Mouse (Mus musculus) CH12.LX (cell line): ENCODE results near the gene Slc44a5. TPM values are rescaled to one million over a fixed set of nuclear protein-coding genes. Genes with fewer than 3 reads are reported as not detected.
A peak's percentile ranks its signal among the peaks of the same experiment; 100 is the strongest.

ENCODE experiments used
- DNase-seq: peaks from one replicate; pipeline ENCODE4 v3.0.0-alpha.2; 2013; ENCODE audit errors: extremely low read depth
- H3K27ac ChIP-seq: 2 replicates; pipeline ENCODE4 v1.5.1; 2012; ENCODE audit warnings: low read depth, mild to moderate bottlenecking, control low read depth, moderate library complexity; ENCODE audit not compliant: insufficient read depth
- H3K27me3 ChIP-seq: replicated peaks from 2 replicates; pipeline ENCODE3; 2012; ENCODE audit warnings: inconsistent platforms
- H3K36me3 ChIP-seq, 2 experiments: replicated peaks in 1 of 2; 2 replicates each; pipeline versions ENCODE3 to v1.6.1; 2012; ENCODE audit warnings: inconsistent platforms in 1 of 2, low read length in 1 of 2, mild to moderate bottlenecking in 1 of 2, mixed read lengths in 1 of 2, moderate library complexity in 1 of 2; ENCODE audit not compliant: control insufficient read depth in 1 of 2, insufficient read depth in 1 of 2
- H3K4me1 ChIP-seq, 2 experiments: 2 replicates each; pipeline ENCODE4 v1.6.1; 2012; ENCODE audit warnings: inconsistent platforms in 1 of 2, moderate library complexity in 1 of 2; ENCODE audit not compliant: insufficient read depth in 2 of 2, control insufficient read depth in 1 of 2
- H3K4me2 ChIP-seq: 2 replicates; pipeline ENCODE4 v1.6.1; 2012; ENCODE audit warnings: low read depth, mild to moderate bottlenecking, control low read depth; ENCODE audit not compliant: poor library complexity, insufficient read depth, severe bottlenecking
- H3K4me3 ChIP-seq, 3 experiments: fragments of 150-350 bp in 1 of 3; sonication (generic) in 1 of 3; replicated peaks in 1 of 3; 2 replicates each; pipeline versions ENCODE3 to v1.5.1; 2011 to 2012; ENCODE audit warnings: low read depth in 2 of 3, low read length in 2 of 3, mild to moderate bottlenecking in 2 of 3, moderate library complexity in 2 of 3, control low read depth in 1 of 3, improper control_type of control experiment in 1 of 3, inconsistent platforms in 1 of 3, mixed read lengths in 1 of 3; ENCODE audit not compliant: poor library complexity in 1 of 3
- H3K79me2 ChIP-seq: replicated peaks from 2 replicates; pipeline ENCODE4 v1.6.1; 2012; ENCODE audit warnings: mild to moderate bottlenecking, moderate library complexity; ENCODE audit not compliant: control insufficient read depth, poor library complexity, insufficient read depth, severe bottlenecking; ENCODE audit errors: extremely low read depth
- H3K9ac ChIP-seq: 2 replicates; pipeline ENCODE4 v1.6.1; 2012; ENCODE audit warnings: low read depth, mild to moderate bottlenecking, control low read depth, moderate library complexity; ENCODE audit not compliant: insufficient read depth
- H3K9me3 ChIP-seq: replicated peaks from 2 replicates; pipeline ENCODE3; 2012; ENCODE audit warnings: low read length, inconsistent platforms, mixed read lengths
- BHLHE40 ChIP-seq: IDR thresholded peaks from 2 replicates; pipeline ENCODE4 v1.6.1; 2011; ENCODE audit warnings: mild to moderate bottlenecking, low read depth, low read length, improper control_type of control experiment
- CHD1 ChIP-seq: IDR thresholded peaks from 2 replicates; pipeline ENCODE4 v1.6.1; 2012; ENCODE audit warnings: low read depth, low read length, improper control_type of control experiment, inconsistent platforms
- CHD2 ChIP-seq: IDR thresholded peaks from 2 replicates; pipeline ENCODE4 v1.6.1; 2011; ENCODE audit warnings: low read length, improper control_type of control experiment
- CTCF ChIP-seq, 2 experiments: IDR thresholded peaks in 1 of 2; conservative IDR thresholded peaks in 1 of 2; 2 replicates each; pipeline ENCODE4 v1.5.1; 2011 to 2012; ENCODE audit warnings: low read depth in 2 of 2, low read length in 2 of 2, improper control_type of control experiment in 1 of 2, inconsistent platforms in 1 of 2, mild to moderate bottlenecking in 1 of 2, moderate library complexity in 1 of 2
- E2F4 ChIP-seq: IDR thresholded peaks from 2 replicates; pipeline ENCODE4 v1.6.1; 2011; ENCODE audit warnings: low read depth, low read length, improper control_type of control experiment; ENCODE audit not compliant: insufficient replicate concordance
- IRF4 ChIP-seq: IDR thresholded peaks from 2 replicates; pipeline ENCODE4 v1.6.1; 2014; ENCODE audit warnings: low read depth, mild to moderate bottlenecking, inconsistent platforms, low read length, improper control_type of control experiment
- MAFK ChIP-seq: IDR thresholded peaks from 2 replicates; pipeline ENCODE4 v1.6.1; 2011; ENCODE audit warnings: low read length, improper control_type of control experiment; ENCODE audit not compliant: insufficient replicate concordance
- MAX ChIP-seq: IDR thresholded peaks from 2 replicates; pipeline ENCODE4 v1.6.1; 2011; ENCODE audit warnings: low read length, improper control_type of control experiment
- MAZ ChIP-seq: IDR thresholded peaks from 2 replicates; pipeline ENCODE4 v1.6.1; 2012; ENCODE audit warnings: low read depth, mild to moderate bottlenecking, inconsistent platforms, low read length, improper control_type of control experiment, moderate library complexity
- PAX5 ChIP-seq: IDR thresholded peaks from 2 replicates; pipeline ENCODE4 v1.6.1; 2012; ENCODE audit warnings: low read length, inconsistent platforms, mixed read lengths
- UBTF ChIP-seq: IDR thresholded peaks from 2 replicates; pipeline ENCODE4 v1.6.1; 2012; ENCODE audit warnings: low read depth, mild to moderate bottlenecking, inconsistent platforms, low read length, improper control_type of control experiment, moderate library complexity
- USF2 ChIP-seq: conservative IDR thresholded peaks from 2 replicates; pipeline ENCODE4 v1.6.1; 2011; ENCODE audit warnings: low read depth, low read length, improper control_type of control experiment
- ZC3H11A ChIP-seq: IDR thresholded peaks from 2 replicates; pipeline ENCODE4 v1.6.1; 2012; ENCODE audit warnings: low read depth, mild to moderate bottlenecking, inconsistent platforms, low read length, improper control_type of control experiment
- ZKSCAN1 ChIP-seq: IDR thresholded peaks from 2 replicates; pipeline ENCODE4 v1.6.1; 2012; ENCODE audit warnings: low read depth, inconsistent platforms, low read length, improper control_type of control experiment, borderline replicate concordance
- ZMIZ1 ChIP-seq: IDR thresholded peaks from 2 replicates; pipeline ENCODE4 v1.6.1; 2012; ENCODE audit warnings: low read depth, mild to moderate bottlenecking, inconsistent platforms, low read length, improper control_type of control experiment
- dilution Hi-C: fragments of 300-500 bp; cut with MboI; formaldehyde crosslinking; loops from 2 replicates; pipeline ENCODE4 v1.14.3; 2020; ENCODE audit warnings: low sequenced_read_pairs; ENCODE audit not compliant: extremely low pct_unique_long_range_greater_than_20kb, extremely low pct_ligation_motif_present
- in situ Hi-C: fragments of 300-500 bp; cut with MboI; formaldehyde crosslinking; loops from 3 replicates; pipeline ENCODE4 v1.14.3; 2019; ENCODE audit warnings: low sequenced_read_pairs, low pct_ligation_motif_present, low pct_unique_long_range_greater_than_20kb, mixed read lengths
- polyA plus RNA-seq: library from polyadenylated mRNA; unstranded; fragments of >175 nt; gene quantifications from 2 replicates; pipeline ENCODE4 v1.2.1, GENCODE M21; 2012; ENCODE audit warnings: low read depth; ENCODE audit not compliant: insufficient read length
- total RNA-seq, 2 experiments: library from RNA; depleted of rRNA; stranded (reverse); fragments of 300-350 nt in 1 of 2; fragments of >200 nt in 1 of 2; gene quantifications; 2 replicates each; pipeline ENCODE4 v1.2.3; 2012 to 2014

Gene Slc44a5
- total RNA-seq (2012; rRNA removed) (not detected in 2 replicates), total RNA-seq (2014; rRNA removed) (not detected in 2 replicates), polyA plus RNA-seq (not detected in 2 replicates)

GRCm38 (mm10) chr3:153973171-153973948 is at the start of gene Slc44a5:
Slc44a5 (plus strand) TSS chr3:153973436.
- Histone ChIP-seq H3K4me2 (no peak within 1 kb of the TSS), H3K79me2 (no peaks in the 10 kb centered on the region), H3K4me1 (peaks cover 9 to 19% of the 10 kb centered on the region in 2 experiments), H3K27me3 (peaks cover 2% of the 10 kb centered on the region), H3K9ac (no peak within 1 kb of the TSS), H3K9me3 (peaks cover 12% of the 10 kb centered on the region)
- DNase-seq: no peak
- in situ Hi-C loops: no loop called here
- no peak for TF ChIP-seq ZC3H11A
- TF ChIP-seq BHLHE40: no peak
- TF ChIP-seq CHD1: no peak
- no peak for TF ChIP-seq E2F4
- TF ChIP-seq CHD2: no peak
- TF ChIP-seq UBTF: no peak
- TF ChIP-seq IRF4: no peak
- no peak for TF ChIP-seq ZKSCAN1
- TF ChIP-seq PAX5: no peak
- no peak for TF ChIP-seq MAZ
- TF ChIP-seq ZMIZ1: no peak
- no peak for TF ChIP-seq USF2
- no peak for TF ChIP-seq MAFK
- TF ChIP-seq, all 38 proteins: peak for 0
- no peaks in the 10 kb centered on the region for H3K36me3 ChIP-seq
- H3K4me3 ChIP-seq: no peak within 1 kb of the TSS
- no peak within 1 kb of the TSS for H3K27ac ChIP-seq
- dilution Hi-C loops: no loop called here

- Histone ChIP-seq H3K79me2 (no peaks in the 10 kb centered on the region; the same call in 1 of the 2 replicates), H3K4me3 (no peak overlapping the region), H3K27ac (no peak overlapping the region)
- dilution Hi-C loops: no loop called here
- in situ Hi-C loops: no loop called here
- TF ChIP-seq CTCF (conservative IDR thresholded peaks at IDR 0.05 in 1 of 2, IDR thresholded peaks at IDR 0.05 in 1 of 2; ENCODE audit: low read depth in 2 of 2, low read length in 2 of 2) (peak in 1 of 2 experiments; percentile 24; a peak in 1 of 4 replicates), MAX (no peak)
- TF ChIP-seq, all 38 proteins: peak for 1
- Histone ChIP-seq H3K36me3 (peaks cover 56 to 78% of the 10 kb centered on the region in 2 experiments), H3K9ac (no peak overlapping the region), H3K4me1 (peaks cover 0 to 11% of the 10 kb centered on the region in 2 experiments; a peak in 3 of 4 replicates), H3K27me3 (no peaks in the 10 kb centered on the region), H3K9me3 (no peaks in the 10 kb centered on the region), H3K4me2 (no peak overlapping the region)
- DNase-seq: no peak
Measured at GRCm38 (mm10) chr3:153926333-153926732, 46.9 kb upstream of the Slc44a5 start.
